Mouse (Mus musculus) layer of hippocampus, adult 9-10 months (tissue): Measurements from ENCODE around the gene Bcl2.

ENCODE experiments used
- DNase-seq: peaks from one replicate; pipeline ENCODE4 v3.0.0; 2022; ENCODE audit warnings: low spot score

Gene Bcl2

GRCm38 (mm10) chr1:106620174-106620931 is 93.7 kb downstream of the Bcl2 start:
- DNase-seq: no peak

DNA sequence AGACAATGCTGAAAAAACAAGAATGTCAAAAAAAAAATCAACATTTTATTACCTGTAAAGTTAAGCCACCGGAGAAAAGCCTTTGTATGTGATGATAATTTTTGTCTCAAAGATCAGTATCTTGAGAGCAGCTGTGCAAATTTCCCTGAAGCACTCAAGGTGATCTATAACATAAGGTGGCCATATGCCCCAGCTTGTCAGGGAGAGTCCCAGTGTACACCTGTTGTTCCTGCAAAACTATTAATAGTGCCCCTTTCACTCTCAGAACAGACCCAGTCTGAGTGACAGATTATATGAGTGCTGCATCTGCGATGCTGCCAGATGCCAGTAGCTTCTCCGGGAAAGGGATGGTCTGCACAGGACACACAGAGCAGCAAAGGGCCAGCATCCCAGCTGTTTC is 95.3 kb downstream of the Bcl2 start:
- DNase-seq: no peak

DNA sequence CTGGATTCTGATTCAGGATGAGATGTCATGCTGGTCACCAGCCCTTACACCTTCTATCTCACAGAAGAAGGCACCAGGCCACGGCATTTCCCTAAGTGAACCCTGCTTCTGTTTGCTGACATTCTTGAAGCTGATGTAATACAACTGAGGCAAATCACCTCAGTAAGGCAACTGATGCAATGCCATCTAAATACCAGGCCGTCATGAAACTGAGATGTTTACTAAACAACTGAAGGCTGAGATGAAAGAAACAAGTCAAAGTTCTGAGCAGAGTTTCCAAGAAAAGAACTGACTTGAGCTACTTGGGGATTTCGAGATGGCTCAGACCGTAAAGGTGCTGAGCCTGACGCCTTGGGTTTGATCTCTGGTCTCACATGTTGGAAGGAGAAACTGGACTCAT is 97.1 kb downstream of the Bcl2 start:
- DNase-seq: no peak

- no peak for DNase-seq
These were observed 100.7 kb downstream of the Bcl2 start for GRCm38 (mm10) chr1:106613371-106613770.

- no peak for DNase-seq
These were observed 101.7 kb downstream of the Bcl2 start for GRCm38 (mm10) chr1:106612166-106613031.

GRCm38 (mm10) chr1:106611246-106611645 is 102.8 kb downstream of the Bcl2 start:
- no peak for DNase-seq

GRCm38 (mm10) chr1:106608098-106608778 is 105.8 kb downstream of the Bcl2 start:
- DNase-seq: no peak

DNA sequence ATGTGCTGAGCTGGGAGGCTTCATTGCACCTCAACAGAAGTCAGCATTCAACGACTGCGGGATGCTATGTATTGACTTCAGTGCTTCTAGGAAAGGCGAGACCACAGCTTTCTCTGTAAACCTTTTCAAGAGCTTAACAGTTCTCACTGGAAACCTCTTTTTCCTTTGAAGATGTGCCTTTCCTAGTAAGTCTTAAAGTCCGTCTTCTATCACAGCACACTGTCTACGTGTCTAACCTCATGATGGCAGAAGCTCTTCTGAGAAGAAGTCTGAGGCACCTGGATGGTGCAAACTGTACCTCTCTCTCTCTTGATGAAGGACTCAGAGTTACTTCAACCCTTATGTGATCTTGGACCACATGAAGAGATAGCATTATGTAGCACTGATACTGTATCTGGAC is 107.1 kb downstream of the Bcl2 start:
- no peak for DNase-seq

- DNase-seq: no peak
These were observed 110.7 kb downstream of the Bcl2 start for GRCm38 (mm10) chr1:106603406-106603805.

DNA sequence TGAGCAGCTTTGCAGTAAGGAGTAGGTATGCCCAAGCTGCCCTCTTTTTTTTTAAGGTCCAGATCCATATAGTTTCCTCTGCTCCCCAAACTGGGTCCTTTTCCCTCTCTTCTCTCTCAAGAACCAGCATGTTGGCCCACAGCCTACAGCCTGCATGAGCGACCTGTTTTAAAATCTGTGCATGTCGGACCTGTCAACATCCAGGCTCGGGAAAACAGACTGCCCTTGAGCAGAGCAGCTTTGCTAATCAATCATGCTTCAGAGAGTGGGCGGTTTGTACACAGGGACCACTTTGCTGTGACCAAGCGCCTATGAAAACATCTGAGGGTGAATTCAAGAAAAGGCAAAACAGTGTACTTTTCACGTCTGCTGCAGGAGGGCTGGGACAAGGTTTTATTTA is 111.1 kb downstream of the Bcl2 start:
- DNase-seq: no peak

GRCm38 (mm10) chr1:106602536-106602935 is 111.5 kb downstream of the Bcl2 start:
- no peak for DNase-seq

GRCm38 (mm10) chr1:106601247-106601646 is 112.8 kb downstream of the Bcl2 start:
- no peak for DNase-seq

GRCm38 (mm10) chr1:106600841-106601240 is 113.2 kb downstream of the Bcl2 start:
- no peak for DNase-seq

DNA sequence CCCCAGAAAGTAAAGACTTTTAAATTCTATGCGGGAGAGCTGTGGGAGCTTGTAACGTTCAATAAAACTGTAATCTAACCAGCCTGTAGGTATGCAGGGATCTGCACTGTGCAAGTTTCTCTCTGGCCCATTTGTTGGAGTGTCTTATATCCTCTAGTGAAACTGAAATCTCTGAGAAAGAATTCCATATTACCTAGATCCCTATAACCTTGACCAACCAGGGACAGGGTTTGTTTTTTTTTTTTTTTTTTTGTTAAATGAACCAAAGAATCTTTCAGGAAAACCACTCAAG is 115.8 kb downstream of the Bcl2 start:
- DNase-seq: no peak

- DNase-seq: no peak
These were observed 116.3 kb downstream of the Bcl2 start for GRCm38 (mm10) chr1:106597575-106598291.

GRCm38 (mm10) chr1:106596380-106596779 is 117.7 kb downstream of the Bcl2 start:
- no peak for DNase-seq

DNA sequence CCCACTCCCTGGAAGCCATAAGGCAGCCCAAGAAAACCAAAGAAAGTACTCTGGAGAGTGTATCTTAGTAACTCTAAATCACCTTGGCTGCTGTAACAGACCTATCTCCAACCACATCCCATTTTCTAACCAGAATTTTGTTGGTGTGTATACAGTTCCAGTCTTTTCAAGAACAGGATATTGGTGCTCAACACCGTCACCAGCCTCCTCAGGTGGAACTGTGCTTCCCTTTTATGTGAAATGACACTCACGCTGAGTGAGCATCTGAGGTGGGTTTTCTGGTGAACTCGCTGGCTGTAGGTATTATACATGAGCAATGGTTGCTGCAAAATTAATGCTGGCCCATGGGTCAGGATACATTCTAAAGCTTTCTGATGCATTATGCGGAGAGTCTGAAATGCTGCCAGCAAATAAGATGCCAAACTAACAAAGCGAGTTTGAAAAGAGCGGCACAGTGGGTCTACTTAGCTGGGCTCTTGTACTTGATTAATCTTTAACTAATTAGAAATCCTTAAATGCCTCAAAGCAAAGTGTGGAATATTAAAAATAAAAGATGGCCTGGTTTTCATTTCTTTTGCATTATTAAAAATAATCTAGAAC is 118.7 kb downstream of the Bcl2 start:
- no peak for DNase-seq

DNA sequence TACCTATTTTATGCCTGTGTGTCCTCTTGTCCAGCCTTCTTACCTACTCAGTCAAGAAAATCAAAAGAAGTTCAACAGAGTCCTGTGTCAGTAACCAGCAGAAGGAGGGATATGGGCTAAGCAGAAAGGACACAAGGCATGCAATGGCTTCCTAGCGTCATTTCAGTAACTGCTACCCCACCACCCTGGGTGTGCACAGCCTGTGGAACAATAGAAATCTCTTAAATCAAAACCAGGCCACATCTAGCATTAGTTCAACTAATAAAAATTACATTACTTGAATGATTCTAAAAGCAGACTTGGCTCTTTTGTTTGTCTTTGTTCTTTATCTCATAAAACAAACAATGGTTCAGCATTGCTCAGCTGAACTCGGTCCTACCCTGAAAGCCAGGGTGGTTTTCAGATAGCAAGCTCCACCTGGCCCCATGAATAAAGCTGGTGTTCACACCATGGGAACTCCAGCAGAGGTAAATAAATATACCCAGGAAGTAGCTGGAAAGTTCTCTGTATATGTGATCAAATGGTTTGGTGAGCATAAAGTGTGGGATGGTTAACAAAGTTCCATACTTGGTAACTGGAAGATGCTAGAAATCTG is 122.8 kb downstream of the Bcl2 start:
- DNase-seq: no peak

- DNase-seq: no peak
These were observed 124.9 kb downstream of the Bcl2 start for GRCm38 (mm10) chr1:106589141-106589540.

GRCm38 (mm10) chr1:106587866-106588470 is 126.1 kb downstream of the Bcl2 start:
- no peak for DNase-seq

GRCm38 (mm10) chr1:106586761-106587160 is 127.3 kb downstream of the Bcl2 start:
- no peak for DNase-seq
